Mouse (Mus musculus) intestine, embryonic 15.5 days (tissue): ENCODE measurements at regions not wholly inside any gene's neighbourhood (a gene's known extent, or its start where the extent isn't known, plus 50 kb on each side); places are given as distances from the start of the nearest gene placed in this dataset.

Experiments used
- ATAC-seq: fragments of 200-750 bp; cut with Nextera tagmentation; 2 replicates; pipeline ENCODE4 v1.8.0; 2017; ENCODE audit warnings: moderate TSS enrichment, moderate library complexity
- H3K27ac ChIP-seq: fragments of 300-500 bp; sonication (generic); 2 replicates; pipeline ENCODE4 v1.5.1; 2015; ENCODE audit warnings: mild to moderate bottlenecking, inconsistent platforms
- H3K27me3 ChIP-seq: fragments of 300-500 bp; sonication (generic); replicated peaks from 2 replicates; pipeline ENCODE4 v1.6.1; 2015; ENCODE audit warnings: inconsistent platforms
- H3K36me3 ChIP-seq: fragments of 300-500 bp; sonication (generic); 2 replicates; pipeline ENCODE4 v1.6.1; 2015; ENCODE audit warnings: inconsistent platforms
- H3K4me1 ChIP-seq: fragments of 300-500 bp; sonication (generic); replicated peaks from 2 replicates; pipeline ENCODE4 v1.6.1; 2015; ENCODE audit warnings: inconsistent platforms
- H3K4me2 ChIP-seq: fragments of 300-500 bp; sonication (generic); replicated peaks from 2 replicates; pipeline ENCODE4 v1.6.1; 2015; ENCODE audit warnings: mild to moderate bottlenecking, inconsistent platforms
- H3K4me3 ChIP-seq: fragments of 300-500 bp; sonication (generic); replicated peaks from 2 replicates; pipeline ENCODE4 v1.5.1; 2015; ENCODE audit warnings: inconsistent platforms
- H3K9ac ChIP-seq: fragments of 300-500 bp; sonication (generic); 2 replicates; pipeline ENCODE4 v1.6.1; 2015; ENCODE audit warnings: inconsistent platforms
- H3K9me3 ChIP-seq: fragments of 300-500 bp; sonication (generic); 2 replicates; pipeline ENCODE4 v1.6.1; 2016; ENCODE audit warnings: inconsistent platforms
- WGBS: fragments of 180-500 bp; shearing (Covaris S2); methylation state at CpG from one replicate; pipeline ENCODE4 v1.1.7; 2015; 5-methylcytosine and 5-hydroxymethylcytosine counted together

- WGBS = 95% methylated on average over 16 of the region's 16 CpGs
- H3K9me3 ChIP-seq = no peaks in the 10 kb centered on the region
- H3K36me3 ChIP-seq = no peaks in the 10 kb centered on the region
- H3K4me3 ChIP-seq = no peak overlapping the region
- no peak overlapping the region for H3K4me2 ChIP-seq
- no peaks in the 10 kb centered on the region for H3K27me3 ChIP-seq
- H3K9ac ChIP-seq = no peak overlapping the region
- H3K4me1 ChIP-seq = no peaks in the 10 kb centered on the region
- H3K27ac ChIP-seq = no peak overlapping the region
- no peak for ATAC-seq
Measured at GRCm38 (mm10) chr8:96680416-96681027, 792.2 kb upstream of the Got2 start.

- Histone ChIP-seq H3K9me3 (no peaks in the 10 kb centered on the region), H3K4me2 (no peak overlapping the region), H3K27ac (no peak overlapping the region), H3K36me3 (no peaks in the 10 kb centered on the region), H3K4me1 (no peaks in the 10 kb centered on the region), H3K9ac (no peak overlapping the region), H3K27me3 (no peaks in the 10 kb centered on the region), H3K4me3 (no peak overlapping the region)
- 84% methylated on average over 4 of the region's 4 CpGs for WGBS
- no peak for ATAC-seq
Measured at GRCm38 (mm10) chr8:96679510-96679909, 791.2 kb upstream of the Got2 start.

GRCm38 (mm10) chr8:96674703-96675102 lies 786.4 kb upstream of the Got2 start:
- H3K36me3 ChIP-seq = no peaks in the 10 kb centered on the region
- ATAC-seq = peak; percentile 99
- WGBS = 53% methylated on average over 8 of the region's 8 CpGs
- no peaks in the 10 kb centered on the region for H3K27me3 ChIP-seq
- H3K4me3 ChIP-seq = no peak overlapping the region
- H3K27ac ChIP-seq = no peak overlapping the region
- no peak overlapping the region for H3K4me2 ChIP-seq
- no peaks in the 10 kb centered on the region for H3K9me3 ChIP-seq
- H3K4me1 ChIP-seq = no peaks in the 10 kb centered on the region
- no peak overlapping the region for H3K9ac ChIP-seq

GRCm38 (mm10) chr8:96656495-96657279 lies 768.3 kb upstream of the Got2 start:
- no peak overlapping the region for H3K4me2 ChIP-seq
- peak; percentile 95 for ATAC-seq
- no peak overlapping the region for H3K9ac ChIP-seq
- no peaks in the 10 kb centered on the region for H3K36me3 ChIP-seq
- 0 out of 2 replicates have a peak overlapping the region, but pooled peaks have one; percentile 19 for H3K27ac ChIP-seq
- H3K4me3 ChIP-seq = no peak overlapping the region
- no peaks in the 10 kb centered on the region for H3K4me1 ChIP-seq
- 64% methylated on average over 8 of the region's 8 CpGs for WGBS
- no peaks in the 10 kb centered on the region for H3K27me3 ChIP-seq
- H3K9me3 ChIP-seq = no peaks in the 10 kb centered on the region

GRCm38 (mm10) chr8:96647743-96648142 lies 759.4 kb upstream of the Got2 start:
- peak; percentile 62 for ATAC-seq

More at GRCm38 (mm10) chr8:96647743-96648142, 759.4 kb upstream of the Got2 start:
- H3K9me3 ChIP-seq = no peaks in the 10 kb centered on the region
- no peak overlapping the region for H3K27ac ChIP-seq
- no peaks in the 10 kb centered on the region for H3K36me3 ChIP-seq
- H3K27me3 ChIP-seq = no peaks in the 10 kb centered on the region
- H3K4me1 ChIP-seq = no peaks in the 10 kb centered on the region
- H3K9ac ChIP-seq = no peak overlapping the region
- H3K4me2 ChIP-seq = no peak overlapping the region
- no peak overlapping the region for H3K4me3 ChIP-seq
- whole genome bisulfite sequencing = 54% methylated on average over 5 of the region's 5 CpGs
